Mouse (Mus musculus) forebrain, embryonic 13.5 days (tissue): Measurements from ENCODE around the gene Gm28729. TPM values are rescaled to one million over a fixed set of nuclear protein-coding genes. Genes with fewer than 3 reads are reported as not detected.
"Not testable (repeated sequence)": the region's sequence is repeated elsewhere in the genome, so short reads cannot be mapped to it uniquely, and the experiment has no call there.

ENCODE experiments used
- ATAC-seq: fragments of 200-750 bp; cut with Nextera tagmentation; 2 replicates; pipeline ENCODE4 v1.8.0; 2017
- H3K27ac ChIP-seq: fragments of 300-500 bp; sonication (generic); 2 replicates; pipeline ENCODE4 v1.5.1; 2015; ENCODE audit warnings: inconsistent platforms, mild to moderate bottlenecking, moderate library complexity
- H3K27me3 ChIP-seq: fragments of 300-500 bp; sonication (generic); 2 replicates; pipeline ENCODE4 v1.6.1; 2015; ENCODE audit warnings: mild to moderate bottlenecking, inconsistent platforms
- H3K36me3 ChIP-seq: fragments of 300-500 bp; sonication (generic); 2 replicates; pipeline ENCODE4 v1.6.1; 2015; ENCODE audit warnings: mild to moderate bottlenecking, inconsistent platforms; ENCODE audit not compliant: poor library complexity, severe bottlenecking
- H3K4me1 ChIP-seq: fragments of 300-500 bp; sonication (generic); 2 replicates; pipeline ENCODE4 v1.6.1; 2015; ENCODE audit warnings: inconsistent platforms
- H3K4me2 ChIP-seq: fragments of 300-500 bp; sonication (generic); 2 replicates; pipeline ENCODE4 v1.6.1; 2015; ENCODE audit warnings: inconsistent platforms, mild to moderate bottlenecking, moderate library complexity
- H3K4me3 ChIP-seq: fragments of 300-500 bp; sonication (generic); 2 replicates; pipeline ENCODE4 v1.5.1; 2015; ENCODE audit warnings: mild to moderate bottlenecking, inconsistent platforms
- H3K9ac ChIP-seq: fragments of 300-500 bp; sonication (generic); 2 replicates; pipeline ENCODE4 v1.6.1; 2015; ENCODE audit warnings: mild to moderate bottlenecking, inconsistent platforms
- H3K9me3 ChIP-seq: fragments of 300-500 bp; sonication (generic); replicated peaks from 2 replicates; pipeline ENCODE4 v1.6.1; 2016; ENCODE audit warnings: inconsistent platforms
- WGBS: fragments of 180-500 bp; shearing (Covaris S2); methylation state at CpG from one replicate; pipeline ENCODE4 v1.1.7; 2015; 5-methylcytosine and 5-hydroxymethylcytosine counted together
- polyA plus RNA-seq: library from polyadenylated mRNA; unstranded; fragments of >200 nt; fragmentation: Nextera tagmentation; extraction: Ambion mirVana; gene quantifications from 2 replicates; pipeline ENCODE4 v1.2.1, GENCODE M21; 2015

The Gm28729 gene
- polyA plus RNA-seq, 1 experiment from 2014 or later, result 0.10 TPM

DNA sequence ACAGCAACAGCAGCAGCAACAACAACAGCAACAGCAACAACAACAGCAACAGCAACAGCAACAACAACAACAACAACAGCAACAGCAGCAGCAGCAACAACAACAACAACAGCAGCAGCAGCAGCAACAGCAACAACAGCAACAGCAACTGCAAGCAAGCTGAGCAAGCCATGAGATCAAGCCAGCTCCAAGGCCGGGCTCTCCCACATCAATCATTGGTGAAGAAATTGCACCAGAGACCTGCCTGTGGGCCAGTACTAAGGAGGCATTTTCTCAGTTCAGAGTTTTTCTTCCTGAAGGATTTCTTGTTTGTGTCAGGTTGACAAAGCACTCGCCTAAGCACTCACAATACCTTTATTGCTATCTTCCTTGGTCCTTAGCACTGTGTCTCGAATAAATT, 8.3 kb downstream of the Gm28729 start:
- ATAC-seq, result no peak
- H3K4me3 ChIP-seq, result no peak overlapping the region
- H3K27ac ChIP-seq, result no peak overlapping the region
- H3K9ac ChIP-seq, result no peak overlapping the region
- no peak overlapping the region for H3K4me2 ChIP-seq
- no peaks in the 10 kb centered on the region for H3K27me3 ChIP-seq
- H3K36me3 ChIP-seq, result no peaks in the 10 kb centered on the region
- WGBS, result 70% methylated on average over 3 of the region's 3 CpGs
- H3K9me3 ChIP-seq, result no peaks in the 10 kb centered on the region
- H3K4me1 ChIP-seq, result no peaks in the 10 kb centered on the region

DNA sequence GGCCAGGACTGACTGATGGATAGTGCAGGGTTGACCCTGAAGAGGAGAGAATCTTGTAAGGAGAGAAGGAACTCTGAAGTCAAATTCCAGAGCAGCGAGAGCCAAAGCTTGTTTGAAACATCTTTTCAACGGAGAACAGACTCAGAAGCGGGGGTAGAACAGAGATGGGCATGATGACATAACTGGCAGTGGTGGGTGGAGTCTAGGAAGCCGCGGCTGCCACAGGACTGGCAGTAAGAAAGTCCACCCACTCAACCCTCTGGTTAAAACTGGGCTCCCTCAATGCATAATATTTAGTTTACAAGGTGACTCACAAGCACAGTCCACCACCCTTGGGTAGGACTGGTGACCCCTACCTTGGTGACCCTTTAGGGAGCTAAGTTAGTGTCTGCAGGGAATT, 9.3 kb downstream of the Gm28729 start:
- Histone ChIP-seq H3K9ac (no peak overlapping the region), H3K27me3 (no peaks in the 10 kb centered on the region), H3K27ac (no peak overlapping the region), H3K4me2 (no peak overlapping the region), H3K4me1 (no peaks in the 10 kb centered on the region), H3K9me3 (no peaks in the 10 kb centered on the region), H3K36me3 (no peaks in the 10 kb centered on the region), H3K4me3 (no peak overlapping the region)
- ATAC-seq, result no peak
- 91% methylated on average over 5 of the region's 5 CpGs for WGBS

DNA sequence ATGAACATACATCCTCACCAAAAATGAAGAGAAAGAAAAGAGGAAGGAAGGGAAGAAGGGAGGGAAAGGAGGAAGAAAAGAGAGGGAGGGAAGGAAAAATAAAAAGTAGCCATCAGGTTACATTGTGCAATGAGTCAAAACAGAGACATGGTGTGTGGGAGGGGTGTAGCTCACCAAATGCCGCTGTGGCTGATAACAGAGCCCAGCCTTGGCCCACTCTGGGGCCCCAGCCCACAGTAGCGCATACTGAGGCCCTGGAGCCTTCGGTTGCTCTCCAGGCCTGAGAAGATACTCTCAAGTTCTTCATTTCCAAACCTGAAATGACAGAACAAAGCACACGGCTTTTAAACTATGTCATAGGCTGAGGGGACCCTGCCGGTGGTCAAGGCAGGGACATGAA, 10.8 kb downstream of the Gm28729 start:
- ATAC-seq, result no peak
- Histone ChIP-seq H3K27me3 (no peaks in the 10 kb centered on the region), H3K4me2 (no peak overlapping the region), H3K9ac (no peak overlapping the region), H3K4me3 (no peak overlapping the region), H3K36me3 (no peaks in the 10 kb centered on the region), H3K27ac (no peak overlapping the region), H3K9me3 (no peaks in the 10 kb centered on the region), H3K4me1 (no peaks in the 10 kb centered on the region)
- WGBS, result 91% methylated on average over 5 of the region's 5 CpGs

DNA sequence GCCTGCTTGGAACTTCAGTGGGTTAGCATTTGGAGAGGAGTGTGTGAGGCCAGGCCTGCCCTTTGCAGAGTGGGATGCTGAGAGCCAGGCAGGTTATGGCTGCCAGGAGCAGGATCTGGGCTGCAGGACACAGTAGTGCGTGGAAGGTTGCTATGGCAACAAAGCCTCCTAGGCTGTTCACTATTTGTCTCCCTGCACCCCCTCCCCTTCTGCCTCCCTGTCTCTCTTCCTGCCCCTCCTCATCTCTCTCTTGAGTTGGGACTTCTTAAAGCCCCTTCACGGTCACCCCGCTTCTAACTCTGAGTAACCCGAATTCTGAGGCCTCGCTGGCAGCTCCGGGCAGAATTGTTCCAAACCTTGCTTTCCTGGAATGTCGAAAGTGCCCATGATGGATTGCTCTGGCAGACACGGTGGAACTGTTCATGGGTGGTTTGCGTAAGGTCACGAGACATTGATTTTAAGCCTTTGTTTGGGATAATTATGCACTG, 19.0 kb downstream of the Gm28729 start:
- Histone ChIP-seq H3K9me3 (no peaks in the 10 kb centered on the region), H3K4me3 (no peak overlapping the region), H3K27ac (no peak overlapping the region), H3K36me3 (no peaks in the 10 kb centered on the region), H3K9ac (no peak overlapping the region), H3K4me2 (peak overlapping the region; percentile 15), H3K27me3 (no peaks in the 10 kb centered on the region), H3K4me1 (peaks cover 6% of the 10 kb centered on the region)
- ATAC-seq, result peak; percentile 81
- 40% methylated on average over 10 of the region's 10 CpGs for WGBS

DNA sequence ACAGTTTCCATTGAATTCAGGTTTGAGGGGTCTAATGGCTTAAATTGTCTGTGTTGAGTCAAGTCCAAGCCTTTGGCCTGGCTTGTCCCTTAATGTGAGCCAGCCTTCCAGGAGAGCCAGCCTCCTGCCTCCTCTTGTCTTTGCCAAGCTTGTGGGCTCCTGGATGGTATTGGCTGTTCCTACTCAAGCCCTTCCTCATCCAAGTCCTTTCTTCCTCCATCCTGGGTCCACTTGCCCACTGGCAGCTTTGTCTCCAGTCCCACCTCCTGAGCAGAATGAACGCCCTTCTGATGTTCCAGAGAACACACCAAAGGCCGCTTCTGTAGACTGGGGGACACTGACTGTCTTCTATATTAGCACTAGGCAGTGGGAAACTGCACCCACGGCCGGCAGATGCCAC, 19.9 kb downstream of the Gm28729 start:
- H3K4me2 ChIP-seq, result no peak overlapping the region
- no peaks in the 10 kb centered on the region for H3K27me3 ChIP-seq
- H3K9ac ChIP-seq, result no peak overlapping the region
- no peaks in the 10 kb centered on the region for H3K36me3 ChIP-seq
- ATAC-seq, result no peak
- peaks cover 6% of the 10 kb centered on the region for H3K4me1 ChIP-seq
- H3K27ac ChIP-seq, result no peak overlapping the region
- no peaks in the 10 kb centered on the region for H3K9me3 ChIP-seq
- no peak overlapping the region for H3K4me3 ChIP-seq
- WGBS, result 85% methylated on average over 4 of the region's 4 CpGs

DNA sequence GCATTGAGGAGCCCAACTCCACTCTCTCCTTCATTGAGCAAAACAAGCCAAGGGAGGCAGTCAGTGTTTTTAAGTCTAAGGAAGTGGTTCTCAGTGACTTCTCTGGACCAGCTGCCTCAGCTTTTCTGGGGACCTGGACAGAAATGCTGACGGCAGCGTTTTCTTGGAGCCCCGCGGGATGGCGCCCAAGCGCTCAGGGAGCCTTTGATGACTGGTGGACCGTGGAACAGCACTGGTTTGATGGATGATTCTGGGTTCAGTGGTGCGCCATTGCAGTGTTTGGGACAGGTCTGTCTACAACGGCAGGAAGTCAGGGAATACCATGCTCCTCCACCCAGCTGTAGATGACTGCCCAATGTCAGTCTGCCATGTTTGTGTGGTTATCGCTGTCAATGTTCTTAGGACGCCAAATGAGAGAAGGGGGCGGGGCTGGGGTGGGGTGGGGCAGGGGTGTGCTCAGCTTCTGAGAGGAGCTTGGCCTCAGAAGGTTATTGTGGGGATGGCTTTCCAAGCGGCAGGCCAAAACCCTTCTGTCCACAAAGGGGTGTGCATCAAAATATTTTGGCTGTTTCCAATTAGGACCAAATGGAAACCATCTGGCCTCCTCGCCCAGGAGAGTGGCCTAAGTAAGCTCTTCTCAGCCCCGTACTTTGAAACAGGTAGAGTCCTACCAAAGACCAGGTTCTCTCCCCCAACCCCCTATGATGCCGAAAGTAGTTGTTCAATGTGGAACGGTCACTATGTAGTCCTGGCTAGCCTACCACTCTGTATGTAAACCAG, 20.8 kb downstream of the Gm28729 start:
- no peak for ATAC-seq
- Histone ChIP-seq H3K27me3 (no peaks in the 10 kb centered on the region), H3K36me3 (no peaks in the 10 kb centered on the region), H3K4me1 (peaks cover 6% of the 10 kb centered on the region), H3K4me3 (no peak overlapping the region), H3K4me2 (no peak overlapping the region), H3K27ac (no peak overlapping the region), H3K9ac (no peak overlapping the region), H3K9me3 (no peaks in the 10 kb centered on the region)
- WGBS, result 91% methylated on average over 17 of the region's 17 CpGs

DNA sequence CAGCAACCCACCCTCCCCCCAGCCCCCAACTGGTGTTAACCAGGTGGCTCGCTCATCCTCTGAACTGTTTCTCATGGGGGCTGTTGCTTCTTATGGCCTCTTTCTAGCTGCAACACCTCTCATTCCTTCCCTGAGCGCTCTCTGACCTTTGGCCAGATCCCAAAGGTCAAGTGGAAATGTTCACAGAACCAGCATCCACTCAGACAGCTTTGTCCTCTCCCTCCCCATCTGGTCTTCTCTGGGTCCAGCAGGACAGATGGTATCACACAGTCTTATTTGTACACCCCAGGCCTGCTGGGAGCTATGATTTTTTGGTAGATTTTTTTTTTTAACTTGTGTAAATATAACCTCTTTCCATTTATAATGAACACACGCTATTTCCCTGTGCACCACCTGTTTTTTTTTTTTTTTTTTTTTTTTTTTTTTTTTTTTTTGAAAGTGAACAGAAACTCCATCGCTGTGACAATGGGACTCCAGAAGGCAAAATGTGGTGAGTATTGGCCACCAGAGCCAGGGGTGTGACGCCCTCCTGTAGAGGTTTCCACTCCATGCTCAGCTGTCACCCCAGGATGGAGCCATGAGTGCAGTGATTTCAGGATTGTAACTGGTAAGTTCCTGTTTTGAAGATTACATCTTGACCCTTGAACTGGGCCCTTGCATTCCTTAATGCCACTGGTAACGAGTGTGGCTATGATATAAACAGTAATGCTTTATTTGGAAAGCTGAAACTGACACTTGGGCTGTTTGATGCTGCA, 22.0 kb downstream of the Gm28729 start:
- peaks cover 6% of the 10 kb centered on the region for H3K4me1 ChIP-seq
- no peaks in the 10 kb centered on the region for H3K27me3 ChIP-seq
- no peak overlapping the region for H3K4me2 ChIP-seq
- WGBS, result 85% methylated on average over 6 of the region's 6 CpGs
- no peaks in the 10 kb centered on the region for H3K36me3 ChIP-seq
- no peak for ATAC-seq
- H3K27ac ChIP-seq, result no peak overlapping the region
- H3K9me3 ChIP-seq, result no peaks in the 10 kb centered on the region
- no peak overlapping the region for H3K4me3 ChIP-seq
- no peak overlapping the region for H3K9ac ChIP-seq

DNA sequence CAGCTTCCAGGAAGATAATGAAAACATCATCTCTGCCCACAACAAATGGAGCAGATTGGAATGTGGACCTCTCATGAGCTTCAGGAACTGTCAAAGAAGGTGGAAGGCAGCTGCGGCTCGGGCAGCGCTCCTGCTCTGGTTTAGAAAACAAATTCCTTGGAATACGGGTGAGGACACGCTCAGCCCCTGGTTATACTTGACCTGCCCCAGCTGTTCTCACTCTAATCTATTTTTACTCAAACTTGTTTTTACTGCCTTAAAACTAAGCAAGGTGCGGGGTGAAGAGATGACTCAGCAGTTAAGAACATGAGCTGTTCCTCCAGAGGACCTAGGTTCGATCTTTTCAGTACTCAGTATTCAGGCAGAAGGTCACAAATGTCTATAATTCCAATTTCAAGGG, 23.8 kb downstream of the Gm28729 start:
- H3K4me1 ChIP-seq, result peaks cover 5% of the 10 kb centered on the region
- ATAC-seq, result no peak

DNA sequence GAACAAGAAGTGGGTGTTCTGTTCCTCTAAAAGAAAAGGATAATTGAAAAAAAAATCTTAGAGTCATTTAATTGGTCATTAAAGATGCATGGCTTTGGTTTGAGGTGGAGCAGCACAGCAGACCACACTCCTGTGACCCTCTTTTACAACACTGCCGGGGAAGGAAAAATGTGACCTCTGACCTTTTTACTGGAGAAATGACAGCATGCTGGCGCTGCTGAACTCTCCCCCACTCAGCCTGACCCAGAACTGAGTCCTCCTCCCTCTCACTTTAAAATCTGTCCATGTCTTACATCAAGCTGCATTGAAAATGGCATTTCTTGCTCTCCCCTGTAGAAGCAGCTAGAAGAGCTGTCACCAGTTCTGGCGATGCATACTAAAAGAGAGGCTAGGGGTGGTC, 31.9 kb downstream of the Gm28729 start:
- no peaks in the 10 kb centered on the region for H3K36me3 ChIP-seq
- no peaks in the 10 kb centered on the region for H3K9me3 ChIP-seq
- no peak overlapping the region for H3K9ac ChIP-seq
- H3K4me1 ChIP-seq, result 0 out of 2 replicates have a peak, but pooled peaks cover 6% of the 10 kb centered on the region
- ATAC-seq, result no peak
- 37% methylated on average over 3 of the region's 3 CpGs for WGBS
- no peak overlapping the region for H3K27ac ChIP-seq
- H3K27me3 ChIP-seq, result no peaks in the 10 kb centered on the region
- no peak overlapping the region for H3K4me3 ChIP-seq
- H3K4me2 ChIP-seq, result no peak overlapping the region

More for the DNA sequence above, 23.8 kb downstream of the Gm28729 start:
- Histone ChIP-seq H3K27ac (no peak overlapping the region), H3K4me2 (no peak overlapping the region), H3K27me3 (no peaks in the 10 kb centered on the region), H3K36me3 (no peaks in the 10 kb centered on the region), H3K4me3 (no peak overlapping the region), H3K9ac (no peak overlapping the region), H3K9me3 (no peaks in the 10 kb centered on the region)
- WGBS, result 93% methylated on average over 7 of the region's 7 CpGs

DNA sequence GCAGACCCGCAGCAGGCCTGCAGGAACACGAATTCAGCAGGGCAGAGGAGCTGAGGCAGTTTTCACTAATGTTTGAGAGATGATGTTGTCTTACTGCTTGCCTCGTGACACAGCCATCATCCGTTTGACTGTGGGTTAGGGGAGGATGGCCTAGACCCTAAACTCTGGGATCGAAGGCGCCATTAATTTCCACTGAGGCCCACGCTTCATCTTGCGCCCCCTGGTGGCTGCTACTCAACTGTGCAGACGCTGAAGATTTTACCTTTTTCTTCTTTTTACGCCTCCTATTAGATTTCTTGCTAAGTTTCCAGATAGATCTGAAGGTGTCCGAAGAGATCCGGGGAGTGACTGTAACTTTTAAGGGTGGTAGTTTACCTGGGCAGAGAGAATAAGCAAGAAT, 33.3 kb downstream of the Gm28729 start:
- Histone ChIP-seq H3K27me3 (no peaks in the 10 kb centered on the region), H3K4me2 (no peak overlapping the region), H3K27ac (no peak overlapping the region), H3K36me3 (no peaks in the 10 kb centered on the region), H3K9ac (no peak overlapping the region), H3K4me1 (0 out of 2 replicates have a peak, but pooled peaks cover 6% of the 10 kb centered on the region), H3K4me3 (no peak overlapping the region), H3K9me3 (no peaks in the 10 kb centered on the region)
- no peak; the same call in 1 of the 2 replicates for ATAC-seq
- 36% methylated on average over 12 of the region's 12 CpGs for WGBS

DNA sequence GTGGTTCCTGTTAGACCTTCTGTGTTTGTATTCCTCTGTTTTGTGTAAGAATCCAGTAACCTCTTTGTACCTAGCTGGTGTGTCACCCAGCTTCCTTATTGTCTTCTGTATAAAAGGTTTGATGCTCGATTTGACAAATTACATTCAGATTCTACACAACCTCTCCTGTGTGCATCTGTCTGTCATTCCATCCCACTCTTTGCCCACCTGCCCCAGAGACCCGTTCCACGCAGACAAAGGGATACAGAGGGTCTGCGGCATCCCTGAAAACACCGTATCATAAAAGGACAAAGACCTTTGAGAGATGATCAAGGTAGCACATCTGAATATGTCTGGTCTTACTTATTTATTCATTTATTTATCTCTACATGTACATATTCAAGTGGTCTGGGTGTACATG, 37.2 kb downstream of the Gm28729 start:
- not testable (repeated sequence) for H3K4me2 ChIP-seq, H3K9ac ChIP-seq, H3K27ac ChIP-seq, H3K36me3 ChIP-seq, H3K4me1 ChIP-seq, ATAC-seq, H3K4me3 ChIP-seq, H3K27me3 ChIP-seq, H3K9me3 ChIP-seq
- 94% methylated on average over 5 of the region's 5 CpGs for WGBS

DNA sequence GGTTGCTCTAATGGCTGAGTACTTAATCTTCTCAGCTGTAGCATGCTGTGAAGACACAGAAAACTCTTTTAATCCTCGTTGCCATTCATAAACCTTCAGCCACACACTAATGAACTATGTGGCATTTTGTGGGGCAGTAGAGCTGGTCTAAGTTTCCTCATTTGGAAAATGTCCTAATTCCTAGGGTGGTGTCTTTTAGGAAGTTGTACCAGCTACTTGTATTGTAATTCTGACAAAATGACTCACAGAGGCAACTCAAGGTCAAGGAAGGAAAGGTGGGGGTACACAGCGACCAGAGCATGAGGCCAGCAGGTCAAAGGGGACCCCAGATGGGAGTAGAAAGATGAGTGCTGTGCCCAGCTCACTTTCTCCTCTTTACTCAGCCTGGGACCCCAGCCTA, 41.4 kb downstream of the Gm28729 start:
- no peak overlapping the region for H3K9ac ChIP-seq

More for the DNA sequence above, 41.4 kb downstream of the Gm28729 start:
- Histone ChIP-seq H3K4me1 (0 out of 2 replicates have a peak, but pooled peaks cover 3% of the 10 kb centered on the region), H3K27me3 (peaks cover 3% of the 10 kb centered on the region; the same call in 1 of the 2 replicates), H3K9me3 (no peaks in the 10 kb centered on the region), H3K27ac (no peak overlapping the region), H3K4me2 (no peak overlapping the region), H3K36me3 (no peaks in the 10 kb centered on the region), H3K4me3 (no peak overlapping the region)
- WGBS, result 46% methylated on average over 2 of the region's 2 CpGs
- ATAC-seq, result no peak
